In the genomic region with DNA sequence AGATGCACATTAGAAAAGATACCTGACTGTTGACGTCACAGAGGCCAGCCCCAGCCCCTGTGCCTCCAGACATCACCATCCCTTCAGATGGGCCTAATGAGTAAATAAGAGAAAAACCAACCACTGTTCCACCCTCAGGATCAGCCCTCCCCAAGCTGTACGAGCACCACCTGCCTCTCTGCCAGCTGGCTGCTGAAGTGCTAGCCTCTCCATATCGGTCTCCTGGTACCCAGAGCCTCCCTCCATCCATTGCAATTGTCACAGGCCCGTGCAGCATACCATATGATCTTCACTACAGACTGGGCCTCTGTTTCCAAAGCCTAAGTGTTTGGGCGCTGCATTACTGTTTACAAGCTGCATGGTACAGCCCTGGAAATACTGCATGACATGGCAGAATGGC, we compare ENCODE assay signal across 21 mouse cellular contexts.
DNase-seq lines count a peak whose midpoint lies in the region; ATAC-seq and TF ChIP-seq lines count a peak whose summit lies in the region.
"Had no signal": no experiment of that assay in that cellular context is flagged by ENCODE, and none has a peak within 500 bp of the region (broad histone marks: within the 10 kb centered on the region; RNA-seq: fewer than 3 reads in every experiment).

No protein-coding gene starts in this region.

- no peaks in the 10 kb centered on the region; the same call in none of the 2 replicates for H3K9me3 ChIP-seq in forebrain, embryonic 13.5 days (replicated peaks)
- peaks cover 7% of the 10 kb centered on the region; the same call in 1 of the 2 replicates for H3K9me3 ChIP-seq in forebrain, embryonic 10.5 days
- H3K9me3 ChIP-seq in forebrain, postnatal 0 days (ENCODE audit: low read length): no peaks in the 10 kb centered on the region
- H3K9me3 ChIP-seq: embryonic facial prominence, embryonic 13.5 days; heart, embryonic 13.5 days; hindbrain, embryonic 15.5 days had no signal

- whole genome bisulfite sequencing in forebrain, embryonic 13.5 days: 67% methylated on average over 5 of the region's 5 CpGs
- WGBS in forebrain, embryonic 10.5 days: 84% methylated on average over 5 of the region's 5 CpGs
- WGBS in forebrain, postnatal 0 days: 56% methylated on average over 5 of the region's 5 CpGs

- H3K4me2 ChIP-seq in forebrain, embryonic 13.5 days: no peak overlapping the region
- H3K4me2 ChIP-seq in forebrain, postnatal 0 days (ENCODE audit: low read depth): no peak overlapping the region
- H3K4me2 ChIP-seq: embryonic facial prominence, embryonic 13.5 days; heart, embryonic 13.5 days; hindbrain, embryonic 15.5 days had no signal

- ATAC-seq in cerebellum, adult (ENCODE audit: insufficient number of reproducible peaks, low FRiP score, low TSS enrichment): no peak
- peak; percentile 24; the same call in 1 of the 2 replicates for ATAC-seq in forebrain, embryonic 13.5 days
- ATAC-seq in forebrain, postnatal 0 days: 0 out of 2 replicates have a peak, but pooled peaks have one; percentile 32
- no peak for ATAC-seq in megakaryocyte progenitor cell, adult 5-6 weeks (replicated peaks; ENCODE audit: poor library complexity)
- ATAC-seq: CD4-positive, CD25-positive, alpha-beta regulatory T cell, adult 4 months; intestine, embryonic 16.5 days had no signal

- peak; percentile 41 to 63 for DNase-seq in cerebellum, postnatal 10 days
- no peak for DNase-seq in forebrain, embryonic 10.5 days (ENCODE audit: extremely low spot score, low spot score)
- DNase-seq in layer of hippocampus, adult 9-11 months: peak; percentile 4
- DNase-seq in layer of hippocampus, adult 2 months (ENCODE audit: low spot score in 2 of 2): no peak
- no peak for DNase-seq in forebrain, postnatal 0 days
- DNase-seq: adrenal gland, adult 8-10 months; B cell, adult 2 months; cerebellum, adult 9-11 months; gastrocnemius, adult 2 months; gastrocnemius, postnatal 25 days; heart, postnatal 36 days; kidney, adult 2 months had no signal

- no peak overlapping the region for H3K4me3 ChIP-seq in forebrain, embryonic 13.5 days
- H3K4me3 ChIP-seq in forebrain, embryonic 10.5 days: no peak overlapping the region
- H3K4me3 ChIP-seq in layer of hippocampus, adult 2 months: no peak overlapping the region
- no peak overlapping the region for H3K4me3 ChIP-seq in forebrain, postnatal 0 days (ENCODE audit: low read depth, low read length)
- H3K4me3 ChIP-seq: embryonic facial prominence, embryonic 13.5 days; gastrocnemius, adult 2 months; heart, embryonic 13.5 days; hindbrain, embryonic 15.5 days had no signal

- TF ChIP-seq CTCF in layer of hippocampus, adult 2 months (conservative IDR thresholded peaks at IDR 0.05): no peak
- TF ChIP-seq CTCF in forebrain, postnatal 0 days (IDR thresholded peaks at IDR 0.05; ENCODE audit: low read depth): no peak

- H3K9ac ChIP-seq in forebrain, embryonic 13.5 days: no peak overlapping the region
- H3K9ac ChIP-seq in forebrain, postnatal 0 days: no peak overlapping the region
- H3K9ac ChIP-seq: embryonic facial prominence, embryonic 13.5 days; heart, embryonic 13.5 days; hindbrain, embryonic 15.5 days had no signal

- H3K27me3 ChIP-seq in forebrain, embryonic 13.5 days: no peaks in the 10 kb centered on the region
- no peaks in the 10 kb centered on the region for H3K27me3 ChIP-seq in forebrain, embryonic 10.5 days (ENCODE audit: poor library complexity, severe bottlenecking)
- H3K27me3 ChIP-seq in forebrain, postnatal 0 days (ENCODE audit: insufficient read depth, low read length): no peaks in the 10 kb centered on the region
- H3K27me3 ChIP-seq: embryonic facial prominence, embryonic 13.5 days; heart, embryonic 13.5 days; hindbrain, embryonic 15.5 days had no signal

- no peaks in the 10 kb centered on the region for H3K4me1 ChIP-seq in forebrain, embryonic 13.5 days
- H3K4me1 ChIP-seq in forebrain, embryonic 10.5 days: peaks cover 4% of the 10 kb centered on the region; the same call in 1 of the 2 replicates
- H3K4me1 ChIP-seq in forebrain, postnatal 0 days (ENCODE audit: insufficient read depth): no peaks in the 10 kb centered on the region
- H3K4me1 ChIP-seq: heart, embryonic 13.5 days had no signal

- no peak overlapping the region for H3K27ac ChIP-seq in forebrain, embryonic 13.5 days
- no peak overlapping the region for H3K27ac ChIP-seq in forebrain, embryonic 10.5 days
- H3K27ac ChIP-seq in layer of hippocampus, adult 2 months: no peak overlapping the region
- H3K27ac ChIP-seq in forebrain, postnatal 0 days (ENCODE audit: low read depth, low read length): no peak overlapping the region
- H3K27ac ChIP-seq: embryonic facial prominence, embryonic 13.5 days; gastrocnemius, adult 2 months; heart, embryonic 13.5 days; hindbrain, embryonic 15.5 days had no signal

- no peaks in the 10 kb centered on the region for H3K36me3 ChIP-seq in forebrain, embryonic 13.5 days (ENCODE audit: poor library complexity, severe bottlenecking)
- no peaks in the 10 kb centered on the region for H3K36me3 ChIP-seq in forebrain, embryonic 10.5 days (replicated peaks)
- H3K36me3 ChIP-seq in forebrain, postnatal 0 days (ENCODE audit: insufficient read depth): no peaks in the 10 kb centered on the region
- H3K36me3 ChIP-seq: embryonic facial prominence, embryonic 13.5 days; G1E; heart, embryonic 13.5 days; hindbrain, embryonic 15.5 days had no signal

Comparison
In these comparisons a context has a peak if more than half of its experiments do, and no peak if none do; other contexts are left out.
1. DNase-seq: peak in cerebellum, postnatal 10 days (2 of 2) and layer of hippocampus, adult 9-11 months (single experiment); none in forebrain, embryonic 10.5 days (single experiment), layer of hippocampus, adult 2 months (0 of 2) and forebrain, postnatal 0 days (single experiment).
2. ATAC-seq: peak in forebrain, embryonic 13.5 days (single experiment) and forebrain, postnatal 0 days (single experiment); none in cerebellum, adult (single experiment) and megakaryocyte progenitor cell, adult 5-6 weeks (single experiment).